Mouse (Mus musculus) cerebellum, adult 2 months (tissue): ENCODE results near the gene Camsap2.

Experiments
- CTCF ChIP-seq: fragments of 200-500 bp; IDR thresholded peaks from 2 replicates; pipeline ENCODE4 v1.5.1; 2011; ENCODE audit warnings: low read depth, mild to moderate bottlenecking, control low read depth, low read length, moderate library complexity, borderline replicate concordance; ENCODE audit not compliant: insufficient read depth
- POLR2A ChIP-seq: fragments of 200-500 bp; IDR thresholded peaks from 2 replicates; pipeline ENCODE4 v1.6.1; 2011; ENCODE audit warnings: low read length, control low read depth, borderline replicate concordance; ENCODE audit not compliant: insufficient read depth

DNA sequence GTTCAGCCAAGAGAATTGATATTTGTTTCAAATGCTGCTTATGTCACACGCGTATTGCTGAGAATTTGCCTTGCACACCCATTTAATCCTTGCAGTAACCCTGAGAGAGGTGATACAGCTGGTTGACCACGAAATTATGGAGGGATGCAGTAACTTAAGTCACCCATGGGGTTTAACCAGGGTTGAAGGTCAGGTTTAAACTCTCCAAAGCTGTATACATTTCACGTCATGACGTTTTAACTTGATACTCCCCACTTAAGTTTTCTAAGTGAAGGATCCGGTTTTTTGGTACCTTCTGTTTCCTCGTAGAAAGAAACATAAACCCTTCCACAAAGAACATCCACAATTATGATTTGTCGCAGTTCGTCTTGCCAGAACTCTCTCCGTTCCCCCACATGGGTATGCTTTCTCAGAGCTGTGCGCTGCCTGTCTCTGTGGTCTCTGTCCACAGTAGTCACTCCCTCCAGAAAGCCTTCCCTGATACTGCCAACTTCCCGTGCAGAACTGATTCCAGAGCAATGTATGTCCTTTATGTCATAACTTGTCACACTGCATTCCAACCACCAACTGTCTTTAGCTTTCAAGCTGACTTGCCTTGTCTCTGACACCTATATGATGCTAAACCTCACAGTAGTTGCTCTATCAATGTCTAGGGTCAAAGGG lies 600 bp upstream of the Camsap2 start:
- TF ChIP-seq CTCF (no peak), POLR2A (no peak)
